8 mouse cellular contexts compared by ENCODE assay signal in the genomic region with DNA sequence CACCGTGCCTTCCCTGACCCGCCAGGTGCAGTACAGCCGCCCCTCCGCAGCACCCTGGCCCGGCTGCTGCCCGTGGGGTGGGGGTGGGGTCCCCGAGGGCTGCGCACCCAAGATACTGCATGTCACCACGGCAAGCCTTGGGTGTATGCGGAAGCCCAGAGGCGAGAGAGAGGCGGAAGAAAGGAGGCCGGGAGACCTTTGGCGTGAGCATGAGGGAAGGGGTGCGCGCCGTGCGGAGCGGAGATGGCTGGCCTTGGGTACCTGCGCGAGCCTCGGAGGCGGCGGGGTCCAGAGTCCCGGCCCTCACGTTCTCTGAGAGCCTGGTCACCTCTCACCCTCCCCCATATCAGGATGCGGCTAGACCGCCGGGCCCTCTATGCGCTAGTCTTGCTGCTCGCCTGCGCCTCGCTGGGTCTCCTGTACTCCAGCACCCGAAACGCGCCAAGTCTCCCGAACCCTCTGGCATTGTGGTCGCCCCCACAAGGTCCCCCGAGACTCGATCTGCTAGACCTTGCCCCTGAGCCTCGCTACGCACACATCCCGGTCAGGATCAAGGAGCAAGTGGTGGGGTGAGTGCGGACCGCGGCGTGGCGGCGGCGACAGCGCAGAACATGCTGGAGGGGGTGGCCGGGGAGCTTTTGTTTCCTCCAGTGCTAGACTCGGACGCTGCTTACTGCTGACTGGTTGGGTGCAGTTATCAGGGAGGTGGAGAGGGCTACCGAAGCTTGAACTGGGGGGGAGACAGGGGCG. TPM values are rescaled to one million over a fixed set of nuclear protein-coding genes. Genes with fewer than 3 reads are reported as not detected.
DNase-seq lines count a peak whose midpoint lies in the region; ATAC-seq and TF ChIP-seq lines count a peak whose summit lies in the region.

No protein-coding gene starts in this region.

- H3K9me3 ChIP-seq in forebrain, embryonic 10.5 days, result no peaks in the 10 kb centered on the region
- no peaks in the 10 kb centered on the region for H3K9me3 ChIP-seq in intestine, embryonic 14.5 days (ENCODE audit: control insufficient read depth, low read length)

- H3K27ac ChIP-seq in bone marrow macrophage, adult 2 months (ENCODE audit: insufficient read depth, low read depth, low read length), result peak overlapping the region; percentile 91
- peak overlapping the region; percentile 82 for H3K27ac ChIP-seq in forebrain, embryonic 10.5 days
- H3K27ac ChIP-seq in intestine, embryonic 14.5 days (ENCODE audit: low read depth), result peak overlapping the region; percentile 70

- H3K27me3 ChIP-seq in forebrain, embryonic 10.5 days (ENCODE audit: poor library complexity, severe bottlenecking), result peaks cover 80% of the 10 kb centered on the region
- H3K27me3 ChIP-seq in intestine, embryonic 14.5 days (replicated peaks; ENCODE audit: control insufficient read depth, insufficient read depth, low read length), result peaks cover 50% of the 10 kb centered on the region

- under 1% methylated on average over 56 of the region's 56 CpGs for WGBS in forebrain, embryonic 10.5 days
- under 1% methylated on average over 55 of the region's 56 CpGs for WGBS in intestine, embryonic 14.5 days

- peak overlapping the region; percentile 81 for H3K9ac ChIP-seq in intestine, embryonic 14.5 days (ENCODE audit: low read length)

- peaks cover 20% of the 10 kb centered on the region for H3K4me1 ChIP-seq in bone marrow macrophage, adult 2 months (ENCODE audit: control insufficient read depth, insufficient read depth, low read length)
- H3K4me1 ChIP-seq in forebrain, embryonic 10.5 days, result peaks cover 47% of the 10 kb centered on the region
- H3K4me1 ChIP-seq in intestine, embryonic 14.5 days (replicated peaks; ENCODE audit: control insufficient read depth, insufficient read depth, low read length), result peaks cover 19% of the 10 kb centered on the region

- intact Hi-C loops in left cerebral cortex, postnatal 25 days (cut with DNase I), result loop anchor here (1.0 to 5.0 kb wide), 2 partner anchors 43 to 89 kb away; partner anchors contain the start of gene Agap2
- intact Hi-C loops in left cerebral cortex, postnatal 14 days (cut with DNase I), result loop anchor here (2.0 kb wide), 1 partner anchor 43 kb away; no protein-coding TSS in a partner anchor

- TF ChIP-seq CTCF in bone marrow macrophage, adult 2 months (IDR thresholded peaks at IDR 0.05; ENCODE audit: low read depth, low read length), result no peak

- no peaks in the 10 kb centered on the region for H3K36me3 ChIP-seq in forebrain, embryonic 10.5 days (replicated peaks)
- H3K36me3 ChIP-seq in intestine, embryonic 14.5 days (ENCODE audit: control insufficient read depth, insufficient read depth, low read length), result 0 out of 2 replicates have a peak, but pooled peaks cover 4% of the 10 kb centered on the region

- TF ChIP-seq POLR2A in bone marrow macrophage, adult 2 months (IDR thresholded peaks at IDR 0.05; ENCODE audit: borderline replicate concordance, low read depth, low read length), result no peak

- H3K4me3 ChIP-seq in bone marrow macrophage, adult 2 months (ENCODE audit: insufficient read depth, low read length), result peak overlapping the region; percentile 94
- peak overlapping the region; percentile 68 for H3K4me3 ChIP-seq in forebrain, embryonic 10.5 days
- peak overlapping the region; percentile 62 for H3K4me3 ChIP-seq in intestine, embryonic 14.5 days (ENCODE audit: low read depth, low read length)

- ATAC-seq in intestine, embryonic 14.5 days (replicated peaks; ENCODE audit: low FRiP score, low TSS enrichment, low read depth), result peak; percentile 41

- peak; percentile 48 to 63 for DNase-seq in left cerebral cortex, postnatal 25 days (ENCODE audit: low spot score in 2 of 2)
- no peak for DNase-seq in left cerebral cortex, postnatal 14 days (ENCODE audit: low spot score in 2 of 2)
- DNase-seq in forebrain, embryonic 10.5 days (ENCODE audit: extremely low spot score, low spot score), result peak; percentile 65
- peak; percentile 84 for DNase-seq in intestine, embryonic 14.5 days (ENCODE audit: low spot score)
- DNase-seq in lung, postnatal 36 days, result peak; percentile 58
- peak; percentile 57 for DNase-seq in right cerebral cortex, postnatal 4 days
- no peak for DNase-seq in gastrocnemius, postnatal 25 days

- peak overlapping the region; percentile 100 for H3K4me2 ChIP-seq in intestine, embryonic 14.5 days (ENCODE audit: low read length)

RNA-seq across cellular contexts. Expression of gene B4galnt1, which starts 0.8 kb away (rescaled TPM):
- total RNA-seq in left cerebral cortex, postnatal 25 days (2021), result 100 to 1,000 TPM; 111 to 116 TPM
- total RNA-seq in left cerebral cortex, postnatal 14 days (2021), result 100 to 1,000 TPM; 108 to 110 TPM
- polyA plus RNA-seq in bone marrow macrophage, adult 2 months (2012; ENCODE audit: insufficient read depth, insufficient read length, missing spikeins), result 42.2 and 50.6 TPM in 2 replicates
- 4.0 and 5.0 TPM in 2 replicates for polyA plus RNA-seq in forebrain, embryonic 10.5 days (2016; fragmentation: Nextera tagmentation; extraction: Ambion mirVana)
- polyA plus RNA-seq in intestine, embryonic 14.5 days (2014; fragmentation: Nextera tagmentation; extraction: Ambion mirVana), result 54.3 and 66.0 TPM in 2 replicates
- total RNA-seq in gastrocnemius, postnatal 25 days (2021), result under 1 TPM; 0.78 to 1.00 TPM

RNA-seq across cellular contexts. Expression of gene Slc26a10, which starts 14.6 kb away (rescaled TPM):
- 1 to 10 TPM; 2.4 to 4.1 TPM for total RNA-seq in left cerebral cortex, postnatal 25 days (2021)
- total RNA-seq in left cerebral cortex, postnatal 14 days (2021), result 1 to 10 TPM; 1.1 to 1.4 TPM
- not detected in 2 replicates for polyA plus RNA-seq in bone marrow macrophage, adult 2 months (2012; ENCODE audit: insufficient read depth, insufficient read length, missing spikeins)
- 1.9 and 2.0 TPM in 2 replicates for polyA plus RNA-seq in forebrain, embryonic 10.5 days (2016; fragmentation: Nextera tagmentation; extraction: Ambion mirVana)
- 0.93 and 1.3 TPM in 2 replicates for polyA plus RNA-seq in intestine, embryonic 14.5 days (2014; fragmentation: Nextera tagmentation; extraction: Ambion mirVana)
- 1 to 10 TPM; 3.3 to 6.5 TPM for total RNA-seq in gastrocnemius, postnatal 25 days (2021)

RNA-seq across cellular contexts. Expression of gene Arhgef25, which starts 24.1 kb away (rescaled TPM):
- total RNA-seq in left cerebral cortex, postnatal 25 days (2021), result 100 to 1,000 TPM; 142 to 156 TPM
- total RNA-seq in left cerebral cortex, postnatal 14 days (2021), result 100 to 1,000 TPM in 1 of 2 experiments, 10 to 100 TPM in 1; 92.9 to 103 TPM
- 1.3 TPM in 1 of 2 replicates, not detected in the other for polyA plus RNA-seq in bone marrow macrophage, adult 2 months (2012; ENCODE audit: insufficient read depth, insufficient read length, missing spikeins)
- polyA plus RNA-seq in forebrain, embryonic 10.5 days (2016; fragmentation: Nextera tagmentation; extraction: Ambion mirVana), result 23.7 and 25.7 TPM in 2 replicates
- polyA plus RNA-seq in intestine, embryonic 14.5 days (2014; fragmentation: Nextera tagmentation; extraction: Ambion mirVana), result 49.0 and 57.7 TPM in 2 replicates
- 1 to 10 TPM; 8.7 to 9.3 TPM for total RNA-seq in gastrocnemius, postnatal 25 days (2021)

RNA-seq across cellular contexts. Expression of gene Dtx3, which starts 29.7 kb away (rescaled TPM):
- 100 to 1,000 TPM; 210 TPM for total RNA-seq in left cerebral cortex, postnatal 25 days (2021)
- total RNA-seq in left cerebral cortex, postnatal 14 days (2021), result 100 to 1,000 TPM; 202 to 203 TPM
- polyA plus RNA-seq in bone marrow macrophage, adult 2 months (2012; ENCODE audit: insufficient read depth, insufficient read length, missing spikeins), result 60.1 and 68.7 TPM in 2 replicates
- polyA plus RNA-seq in forebrain, embryonic 10.5 days (2016; fragmentation: Nextera tagmentation; extraction: Ambion mirVana), result 106 and 108 TPM in 2 replicates
- polyA plus RNA-seq in intestine, embryonic 14.5 days (2014; fragmentation: Nextera tagmentation; extraction: Ambion mirVana), result 95.8 and 101 TPM in 2 replicates
- total RNA-seq in gastrocnemius, postnatal 25 days (2021), result 10 to 100 TPM; 18.9 to 19.6 TPM

RNA-seq across cellular contexts. Expression of gene Os9, which starts 44.9 kb away (rescaled TPM):
- 100 to 1,000 TPM; 106 to 112 TPM for total RNA-seq in left cerebral cortex, postnatal 25 days (2021)
- 100 to 1,000 TPM; 111 to 116 TPM for total RNA-seq in left cerebral cortex, postnatal 14 days (2021)
- polyA plus RNA-seq in bone marrow macrophage, adult 2 months (2012; ENCODE audit: insufficient read depth, insufficient read length, missing spikeins), result 164 and 167 TPM in 2 replicates
- polyA plus RNA-seq in forebrain, embryonic 10.5 days (2016; fragmentation: Nextera tagmentation; extraction: Ambion mirVana), result 54.2 and 57.6 TPM in 2 replicates
- 47.6 and 51.6 TPM in 2 replicates for polyA plus RNA-seq in intestine, embryonic 14.5 days (2014; fragmentation: Nextera tagmentation; extraction: Ambion mirVana)
- total RNA-seq in gastrocnemius, postnatal 25 days (2021), result 10 to 100 TPM; 11.3 to 13.9 TPM

Comparison
In these comparisons a context has a peak if more than half of its experiments do, and no peak if none do; other contexts are left out.
1. DNase-seq: peak in left cerebral cortex, postnatal 25 days (2 of 2), forebrain, embryonic 10.5 days (single experiment), intestine, embryonic 14.5 days (single experiment), lung, postnatal 36 days (single experiment) and right cerebral cortex, postnatal 4 days (single experiment); none in left cerebral cortex, postnatal 14 days (0 of 2) and gastrocnemius, postnatal 25 days (single experiment).
2. RNA of gene B4galnt1, which starts 0.8 kb away (total RNA-seq): 111 to 116 TPM in left cerebral cortex, postnatal 25 days and 108 to 110 TPM in left cerebral cortex, postnatal 14 days; 0.78 to 1.00 TPM in gastrocnemius, postnatal 25 days; every median in the first group is over 10 times any median in the second.
3. RNA of gene Arhgef25, which starts 24.1 kb away (total RNA-seq): 142 to 156 TPM in left cerebral cortex, postnatal 25 days and 92.9 to 103 TPM in left cerebral cortex, postnatal 14 days; 8.7 to 9.3 TPM in gastrocnemius, postnatal 25 days; every median in the first group is over 4 times any median in the second.
4. Peak in every context shown above with its lines, with median percentiles within 50 percentile points of each other: H3K27ac ChIP-seq and H3K4me3 ChIP-seq.